Mouse (Mus musculus) kidney, postnatal 25 days (tissue): ENCODE data around the gene Iffo1.
A peak's percentile ranks its signal among the peaks of the same experiment; 100 is the strongest.
"Not testable (repeated sequence)": the region's sequence is repeated elsewhere in the genome, so short reads cannot be mapped to it uniquely, and the experiment has no call there.

Experiments used
- DNase-seq, 2 experiments: peaks; one replicate each; pipeline ENCODE4 v3.0.0; 2021; ENCODE audit warnings: mixed read lengths in 2 of 2

Iffo1 gene

DNA sequence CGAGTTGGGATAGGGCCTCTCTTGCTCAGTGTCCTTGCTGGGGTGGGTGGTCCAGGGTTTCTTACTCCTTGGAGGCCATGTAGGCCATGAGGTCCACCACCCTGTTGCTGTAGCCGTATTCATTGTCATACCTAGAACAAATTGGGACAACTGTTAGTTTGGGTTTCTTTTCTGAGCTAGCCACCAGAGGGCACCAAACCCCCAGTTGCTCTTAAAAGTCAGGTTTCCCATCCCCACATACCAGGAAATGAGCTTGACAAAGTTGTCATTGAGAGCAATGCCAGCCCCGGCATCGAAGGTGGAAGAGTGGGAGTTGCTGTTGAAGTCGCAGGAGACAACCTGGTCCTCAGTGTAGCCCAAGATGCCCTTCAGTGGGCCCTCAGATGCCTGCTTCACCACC is 16.9 kb downstream of the Iffo1 start:
- DNase-seq = peak in 1 of 2 experiments; percentile 76

DNA sequence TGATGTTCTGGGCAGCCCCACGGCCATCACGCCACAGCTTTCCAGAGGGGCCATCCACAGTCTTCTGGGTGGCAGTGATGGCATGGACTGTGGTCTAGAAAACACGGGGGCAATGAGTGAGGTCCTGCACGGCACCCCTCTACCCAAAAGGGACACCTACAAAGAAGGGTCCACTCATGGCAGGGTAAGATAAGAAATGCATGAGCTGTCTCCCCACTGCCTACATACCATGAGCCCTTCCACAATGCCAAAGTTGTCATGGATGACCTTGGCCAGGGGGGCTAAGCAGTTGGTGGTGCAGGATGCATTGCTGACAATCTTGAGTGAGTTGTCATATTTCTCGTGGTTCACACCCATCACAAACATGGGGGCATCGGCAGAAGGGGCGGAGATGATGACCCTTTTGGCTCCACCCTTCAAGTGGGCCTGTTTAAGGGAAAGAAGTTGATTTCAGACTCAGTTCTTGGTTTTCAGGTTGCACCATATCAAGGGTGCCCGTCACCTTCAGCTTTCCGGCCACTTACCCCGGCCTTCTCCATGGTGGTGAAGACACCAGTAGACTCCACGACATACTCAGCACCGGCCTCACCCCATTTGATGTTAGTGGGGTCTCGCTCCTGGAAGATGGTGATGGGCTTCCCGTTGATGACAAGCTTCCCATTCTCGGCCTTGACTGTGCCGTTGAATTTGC is 17.7 kb downstream of the Iffo1 start:
- not testable (repeated sequence) for DNase-seq

DNA sequence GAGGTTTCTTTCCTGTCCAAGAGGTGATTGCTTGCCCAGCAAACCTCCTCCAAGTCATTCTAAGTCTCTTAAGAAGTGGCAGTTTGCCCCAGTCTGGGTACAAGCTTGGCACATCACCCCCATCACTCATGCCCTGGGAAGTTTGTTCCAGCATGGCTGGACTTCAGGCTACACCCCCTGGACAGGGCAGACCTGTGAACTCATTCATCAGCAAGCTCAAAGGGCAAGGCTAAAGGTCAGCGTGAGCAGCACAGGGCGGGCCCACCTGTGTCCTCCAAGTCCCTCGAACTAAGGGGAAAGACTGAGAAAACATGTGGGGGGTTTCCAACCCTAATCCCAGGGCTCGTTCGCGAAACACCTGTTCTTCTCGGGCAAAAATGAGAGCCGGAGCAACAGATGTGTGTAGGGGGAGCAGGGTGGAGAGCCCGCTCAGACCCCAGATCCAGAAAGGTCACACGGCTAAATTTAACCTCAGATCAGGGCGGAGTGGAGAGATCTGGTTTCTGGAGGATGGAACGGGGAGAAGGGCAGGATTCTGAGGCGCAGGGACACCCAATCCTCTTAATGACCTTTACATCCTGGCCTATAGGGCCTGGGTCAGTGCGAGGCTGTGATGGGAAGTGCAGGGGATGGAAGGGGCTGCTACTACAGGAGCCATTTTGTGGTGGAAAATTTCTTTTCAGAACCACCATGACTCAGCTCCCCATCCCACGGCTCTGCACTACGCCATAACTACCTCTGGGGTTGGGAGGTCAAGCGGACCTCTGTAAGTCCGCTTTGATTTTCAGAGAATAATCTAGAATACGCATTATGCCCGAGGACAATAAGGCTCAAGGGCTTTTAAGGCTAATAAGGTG is 19.0 kb downstream of the Iffo1 start:
- peak; percentile 82 to 94 for DNase-seq

DNA sequence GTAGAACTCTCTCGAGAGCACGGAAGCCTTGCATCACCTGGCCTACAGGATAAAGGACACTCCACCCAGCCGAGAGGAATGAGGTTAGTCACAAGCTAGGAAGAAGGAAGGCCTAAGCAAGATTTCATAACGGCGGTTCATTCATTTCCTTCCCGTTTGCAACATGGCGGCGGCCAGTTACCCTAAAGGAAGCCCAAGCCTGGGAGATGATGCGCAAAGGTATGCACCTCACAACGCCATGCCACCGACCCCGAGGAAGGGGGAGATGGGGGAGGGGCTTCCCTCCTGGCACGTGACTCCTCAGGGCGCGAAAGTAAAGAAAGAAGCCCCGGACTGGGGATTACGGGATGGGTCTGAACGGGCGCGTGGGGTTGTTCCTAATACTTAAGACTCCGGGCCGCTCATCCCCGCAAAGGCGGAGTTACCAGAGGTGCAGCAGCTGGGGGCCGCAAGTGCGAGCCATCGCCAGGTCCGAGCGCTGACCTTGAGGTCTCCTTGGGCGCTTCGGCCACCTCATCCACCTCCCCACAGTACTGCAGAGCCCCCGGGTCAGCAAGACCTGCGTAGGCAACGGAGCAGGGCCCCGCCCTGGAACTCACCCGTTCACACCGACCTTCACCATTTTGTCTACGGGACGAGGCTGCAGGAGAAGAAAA is 19.8 kb downstream of the Iffo1 start:
- DNase-seq = peak; percentile 59 to 84

DNA sequence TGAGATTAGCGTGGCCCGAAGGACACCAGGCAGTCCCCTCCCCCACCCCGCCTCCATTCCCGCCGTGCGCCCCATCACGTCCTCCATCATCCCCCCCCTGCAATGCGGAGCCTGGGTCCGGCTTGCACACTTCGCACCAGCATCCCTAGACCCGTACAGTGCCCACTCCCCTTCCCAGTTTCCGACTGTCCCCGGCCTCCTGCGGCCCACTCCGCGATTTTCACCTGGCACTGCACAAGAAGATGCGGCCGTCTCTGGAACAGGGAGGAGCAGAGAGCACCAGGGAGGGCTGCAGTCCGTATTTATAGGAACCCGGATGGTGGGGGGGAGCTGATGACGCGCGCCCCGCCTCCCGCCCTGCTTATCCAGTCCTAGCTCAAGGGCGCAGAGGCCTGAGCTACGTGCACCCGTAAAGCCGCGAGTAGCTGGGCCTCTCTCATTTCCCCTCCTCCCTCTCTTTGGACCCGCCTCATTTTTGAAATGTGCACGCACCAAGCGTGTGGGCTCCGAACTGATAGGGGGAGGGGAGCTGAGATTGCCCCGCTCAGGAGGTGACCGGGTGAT is 20.4 kb downstream of the Iffo1 start:
- DNase-seq = peak; percentile 98 to 99

DNA sequence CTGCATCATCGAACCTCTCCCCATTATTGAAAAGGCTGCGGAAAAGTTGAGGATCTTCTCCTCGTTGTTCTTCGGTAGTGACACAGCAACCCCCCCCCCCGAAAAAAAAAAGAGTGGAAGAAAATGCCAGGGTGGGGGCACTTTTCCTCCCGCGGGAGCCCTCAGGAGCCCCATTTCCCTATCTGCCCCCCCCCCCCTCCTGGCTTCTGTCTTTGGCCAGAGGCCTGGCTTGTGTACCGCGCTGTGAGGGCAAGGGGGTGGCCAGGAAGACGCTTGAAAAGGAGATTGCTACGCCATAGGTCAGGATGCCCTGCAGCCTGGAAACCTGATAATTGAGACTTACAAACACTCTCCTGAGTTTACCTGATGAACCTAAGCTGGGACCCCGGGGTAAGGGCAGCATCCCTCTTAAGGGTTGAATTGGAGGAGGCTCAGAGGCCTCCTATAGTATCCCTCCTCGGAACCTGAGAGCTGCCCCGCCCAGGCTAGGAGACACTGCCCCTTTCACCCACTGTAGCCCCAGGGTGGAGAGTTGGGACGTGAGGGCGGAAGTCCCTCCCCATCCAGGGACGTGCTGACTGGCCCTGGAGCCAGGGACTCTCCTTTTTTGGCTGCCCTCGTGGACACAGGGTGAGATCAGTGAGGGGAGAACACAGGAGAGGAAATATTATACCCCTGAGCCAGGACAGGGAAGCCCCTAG is 21.2 kb downstream of the Iffo1 start, which contains the start of gene Gapdh:
Gene Gapdh (minus strand): TSS at position 417 of the 701 bp plus-strand sequence.
- DNase-seq = peak; percentile 85 to 95

DNA sequence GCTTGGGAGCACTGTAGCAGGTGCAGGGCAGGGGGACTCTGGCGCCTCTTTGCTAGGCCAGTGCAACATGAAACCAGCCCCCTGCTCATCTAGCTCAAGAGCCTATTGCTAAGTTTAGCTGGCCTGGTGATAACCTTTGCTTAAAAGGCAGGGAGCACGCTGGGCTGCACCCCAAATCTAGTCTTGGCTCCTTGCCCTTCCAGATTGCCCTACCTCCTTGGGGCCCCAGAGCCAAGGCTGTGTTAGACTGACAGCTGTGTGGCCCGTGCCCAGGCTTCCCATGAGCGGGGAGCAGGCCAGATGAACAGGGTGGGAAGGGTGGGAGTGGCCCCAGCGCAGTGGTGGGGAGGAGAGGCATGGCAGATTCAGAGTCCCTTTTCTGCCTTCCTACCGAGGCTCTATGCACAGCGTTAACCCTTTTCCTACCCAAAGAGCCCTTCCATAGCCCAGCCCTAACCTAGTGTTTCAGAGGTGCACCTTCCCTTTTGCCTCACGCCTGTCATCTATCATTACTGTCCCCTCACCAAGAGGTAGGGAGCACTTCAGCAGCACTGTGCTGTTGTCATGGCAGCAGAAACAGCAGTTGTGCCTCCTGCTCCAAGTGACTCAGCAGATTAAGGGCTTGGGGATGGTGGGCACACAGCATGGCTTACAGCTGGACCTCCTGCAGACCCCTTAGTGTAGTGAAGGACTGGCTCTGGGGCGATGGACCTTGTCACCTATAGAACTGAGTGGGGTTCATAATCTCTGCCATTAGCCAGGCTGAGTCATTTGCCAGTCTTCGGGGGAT is 22.0 kb downstream of the Iffo1 start:
- peak in 1 of 2 experiments; percentile 22 for DNase-seq

DNA sequence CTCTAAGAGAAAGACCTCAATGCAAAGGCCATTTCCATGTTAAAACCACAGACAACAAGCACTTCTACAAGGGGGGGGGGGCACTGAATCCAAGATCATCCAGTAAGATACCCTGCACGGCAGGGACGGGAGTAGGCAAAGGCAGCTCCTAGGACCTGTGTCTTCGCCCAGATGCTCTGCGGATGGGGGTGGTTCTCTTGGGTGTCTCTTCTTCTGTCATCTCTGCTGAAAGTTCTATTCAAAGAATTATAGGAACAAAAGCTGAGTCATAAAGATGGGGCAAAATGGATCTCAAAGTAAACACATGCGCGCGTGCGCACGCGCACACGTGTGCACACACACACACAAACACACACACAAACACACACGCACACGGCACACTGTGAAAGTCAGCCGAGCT is 23.0 kb downstream of the Iffo1 start:
- DNase-seq = no peak

DNA sequence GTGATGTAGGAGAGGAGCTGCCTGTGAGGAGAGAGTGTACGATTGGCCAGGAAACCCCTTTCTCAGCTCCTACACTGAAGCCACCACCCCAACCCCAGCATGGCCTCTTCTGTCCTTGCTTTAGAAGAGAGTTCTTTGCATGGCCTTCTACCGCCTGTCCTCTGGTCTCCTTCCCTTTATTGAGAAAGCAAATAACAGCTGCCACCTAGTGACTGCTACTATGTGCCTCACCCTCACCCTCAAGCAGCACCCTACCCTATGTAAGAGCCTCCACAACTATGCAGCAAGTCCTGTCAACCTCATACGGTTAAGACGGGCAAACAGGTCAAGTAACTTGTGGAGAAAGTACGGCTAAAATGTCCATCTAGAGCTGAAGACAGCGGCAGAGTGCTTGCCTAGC is 25.2 kb downstream of the Iffo1 start:
- no peak for DNase-seq

DNA sequence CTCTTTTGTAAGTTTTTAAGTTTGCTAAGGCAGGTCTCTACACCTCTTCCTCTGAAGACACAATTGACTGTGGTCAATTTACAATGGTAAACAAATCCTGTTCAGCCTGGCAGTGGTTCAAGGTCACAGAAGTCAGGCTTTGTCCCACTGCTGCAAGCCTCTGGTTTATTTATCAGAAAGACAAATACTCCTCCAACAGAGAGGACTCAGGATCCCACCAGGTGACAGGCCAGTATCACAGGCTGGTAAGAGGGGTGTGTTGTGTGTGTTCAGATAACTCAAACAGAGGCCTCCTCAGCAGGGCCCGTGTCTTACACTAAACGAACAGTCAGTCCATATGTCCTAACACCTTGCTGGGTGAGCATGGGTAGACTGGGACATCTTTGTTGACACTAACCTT is 27.4 kb downstream of the Iffo1 start:
- DNase-seq = no peak

DNA sequence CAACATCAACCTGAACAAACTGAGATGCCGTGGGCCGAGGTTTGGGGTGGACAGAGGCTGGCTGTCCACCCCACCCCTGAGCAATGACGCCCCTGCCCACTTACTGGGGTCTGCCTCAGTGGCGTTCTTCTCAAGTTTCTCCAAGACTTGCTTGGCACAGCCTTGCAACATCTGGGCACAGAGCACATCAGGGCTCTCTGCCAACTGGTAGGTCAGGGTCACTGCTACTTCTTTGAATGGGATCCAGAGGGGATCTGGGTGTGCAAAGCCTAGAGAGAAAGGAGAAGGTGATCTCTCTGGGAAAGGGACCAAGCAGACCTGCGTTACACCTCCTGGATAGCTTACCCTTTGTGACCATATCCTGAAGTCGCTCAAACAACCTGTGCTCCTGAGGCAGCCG is 28.2 kb downstream of the Iffo1 start:
- no peak for DNase-seq

DNA sequence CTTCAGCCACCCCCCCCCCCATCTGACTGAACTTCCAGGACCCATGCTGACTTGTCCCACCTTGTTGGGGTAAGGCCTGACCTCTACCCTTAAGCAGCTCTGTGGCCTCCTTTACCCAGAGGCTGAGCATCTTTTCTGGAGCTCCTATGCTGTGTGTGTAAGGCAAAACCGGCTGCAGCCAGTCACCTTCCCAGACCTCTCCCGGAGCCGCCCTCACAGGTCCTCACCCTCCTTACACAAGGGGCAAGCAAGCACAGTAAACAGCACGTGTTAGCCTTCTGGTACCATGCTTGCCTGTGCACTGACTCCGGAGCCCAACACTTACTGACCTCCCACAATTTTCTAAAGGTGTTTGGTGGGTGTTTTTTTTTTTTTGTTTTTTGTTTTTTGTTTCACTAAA is 30.4 kb downstream of the Iffo1 start:
- DNase-seq = no peak

DNA sequence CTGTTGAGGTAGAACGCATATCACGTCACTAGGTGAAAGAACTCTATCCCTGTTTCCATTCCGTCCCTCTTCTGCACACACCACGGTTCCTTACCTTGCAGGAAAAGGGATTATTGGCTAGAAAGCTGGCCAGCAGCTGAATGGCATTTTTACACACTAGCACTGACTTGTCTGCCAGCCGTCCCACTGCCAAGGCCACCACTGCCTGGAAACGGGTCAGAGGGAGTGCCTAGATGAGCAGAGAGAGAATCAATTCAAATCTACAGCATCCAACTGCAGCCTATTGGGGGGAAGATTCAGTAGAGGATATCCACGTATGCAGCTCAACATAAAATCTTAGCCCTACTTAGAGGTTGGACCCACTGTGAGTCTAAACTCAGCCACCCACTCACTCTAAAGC is 34.6 kb downstream of the Iffo1 start:
- DNase-seq = no peak

DNA sequence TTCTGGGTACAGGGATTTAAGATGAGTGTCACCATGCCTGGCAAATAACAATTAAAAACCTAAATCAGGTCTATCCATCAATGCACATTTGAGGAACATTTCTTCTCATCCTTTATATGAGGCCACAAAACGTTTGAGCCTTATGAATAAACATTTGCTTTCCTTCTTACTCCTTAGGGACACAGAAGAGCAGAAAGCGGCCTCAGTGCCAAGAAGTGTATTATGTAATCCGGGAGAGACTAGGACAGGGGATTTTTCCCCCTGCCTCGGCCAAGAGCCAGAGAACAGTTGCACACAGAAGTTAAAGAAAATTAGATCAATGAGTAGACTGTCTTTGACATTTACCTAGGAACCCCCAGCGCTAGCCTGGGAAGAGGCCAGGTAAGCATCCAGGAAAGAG is 37.1 kb downstream of the Iffo1 start:
- peak in 1 of 2 experiments; percentile 25 for DNase-seq

DNA sequence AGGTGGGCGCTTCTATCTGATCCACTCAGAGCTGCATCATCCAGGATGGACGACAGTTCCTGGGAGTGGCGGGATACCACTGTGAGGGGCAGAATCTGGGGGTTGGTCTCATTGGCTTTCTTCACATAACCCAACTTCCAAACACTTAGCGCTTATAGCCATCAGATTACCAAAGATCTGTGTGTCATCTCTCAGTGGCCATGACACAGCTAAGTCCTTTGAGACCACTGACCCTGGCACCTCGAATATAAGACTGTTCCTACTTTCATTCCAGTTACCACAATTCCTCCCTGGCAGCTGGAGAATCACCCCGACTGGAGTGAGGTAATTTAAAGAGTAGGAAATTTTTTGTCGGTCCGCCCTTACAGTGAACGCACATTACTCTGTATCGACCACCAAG is 41.2 kb downstream of the Iffo1 start:
- no peak for DNase-seq

DNA sequence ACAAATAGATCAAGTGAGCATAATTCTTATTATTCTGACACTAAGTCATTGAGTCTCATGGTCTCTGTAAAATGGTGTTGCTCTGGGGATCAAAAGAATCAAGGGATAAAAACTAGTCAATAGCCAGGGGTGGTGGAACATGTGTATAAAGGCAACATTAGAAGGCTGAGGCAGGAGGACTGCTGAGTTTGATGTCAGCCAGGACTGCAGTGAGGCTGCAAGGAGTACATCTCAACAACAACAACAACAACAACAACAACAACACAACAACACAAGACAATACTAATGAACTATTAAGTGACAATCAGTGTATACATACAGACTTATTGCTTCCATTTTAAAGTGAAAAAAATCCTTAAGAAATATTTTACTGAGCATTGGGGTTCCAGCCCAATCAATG is 45.8 kb downstream of the Iffo1 start:
- DNase-seq = no peak

DNA sequence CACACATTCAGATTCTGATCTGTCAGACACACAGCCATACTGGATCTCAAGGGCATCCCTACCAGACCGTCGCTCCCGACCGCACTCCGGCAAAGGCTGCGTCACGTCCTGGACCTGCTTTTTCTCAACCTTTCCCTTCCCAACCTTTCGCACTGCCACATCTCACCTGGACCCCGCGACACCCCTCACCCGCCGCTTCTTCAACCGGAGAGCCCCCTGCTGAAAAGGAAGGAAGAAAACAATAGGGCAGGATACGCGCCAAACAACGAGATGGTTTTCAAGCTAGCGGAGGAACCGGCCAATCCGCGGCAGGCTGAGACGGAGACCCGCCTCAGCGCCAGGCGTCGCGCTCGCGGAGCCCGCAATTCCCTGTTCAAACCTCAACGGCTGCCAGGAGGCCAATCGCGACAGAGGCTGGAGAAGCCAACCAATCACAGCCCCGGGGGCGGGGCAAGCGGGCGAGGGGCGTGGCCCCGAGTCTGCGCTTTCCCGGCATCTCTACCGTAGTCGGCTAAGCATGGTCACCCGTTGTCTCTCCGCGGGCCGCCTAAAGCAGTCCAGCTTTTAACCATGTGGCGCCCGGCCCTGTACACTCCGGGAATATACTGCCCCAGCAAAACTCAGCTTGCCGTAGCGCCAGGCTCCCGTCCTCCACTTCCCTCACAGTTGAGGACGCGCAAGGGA is 46.4 kb downstream of the Iffo1 start, which contains the start of the genes Ncapd2 and Mrpl51:
Gene Ncapd2 (minus strand): TSS at position 370 of the 684 bp plus-strand sequence.
Gene Mrpl51 (plus strand): TSS at position 470 of the 684 bp plus-strand sequence.
- peak; percentile 99 for DNase-seq

DNA sequence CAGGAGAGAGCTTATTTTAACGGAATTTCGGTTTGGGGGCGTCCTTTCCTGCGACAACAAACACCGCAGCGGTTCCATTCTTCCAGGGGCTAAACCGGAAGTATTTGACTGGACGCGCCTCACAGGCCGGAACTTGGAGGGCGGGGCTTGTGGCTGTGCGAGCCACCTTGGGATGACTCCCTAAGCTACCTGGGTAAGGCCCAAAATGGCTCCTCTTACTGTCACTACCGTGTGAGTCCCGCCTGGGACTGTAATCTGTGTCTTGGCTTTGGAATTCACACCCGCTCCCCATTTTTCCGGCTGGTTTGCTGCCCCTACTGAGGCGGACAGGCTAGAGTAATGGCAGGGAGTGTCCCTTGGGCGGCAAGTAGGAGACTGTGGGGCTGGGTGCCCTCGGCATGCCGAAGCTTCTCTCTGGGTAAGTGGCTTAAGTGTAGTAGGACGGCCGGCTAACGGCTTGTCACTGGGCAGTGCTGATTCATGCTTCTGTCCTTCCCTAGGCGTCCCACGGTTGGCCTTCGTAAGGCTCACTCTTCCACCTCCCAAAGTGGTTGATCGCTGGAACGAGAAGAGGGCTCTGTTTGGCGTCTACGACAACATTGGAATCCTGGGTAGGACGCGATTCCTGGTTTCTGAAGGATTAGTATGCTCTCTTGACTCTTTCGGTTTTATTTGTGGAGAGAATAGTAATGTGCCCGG is 47.1 kb downstream of the Iffo1 start:
- peak; percentile 95 to 97 for DNase-seq

DNA sequence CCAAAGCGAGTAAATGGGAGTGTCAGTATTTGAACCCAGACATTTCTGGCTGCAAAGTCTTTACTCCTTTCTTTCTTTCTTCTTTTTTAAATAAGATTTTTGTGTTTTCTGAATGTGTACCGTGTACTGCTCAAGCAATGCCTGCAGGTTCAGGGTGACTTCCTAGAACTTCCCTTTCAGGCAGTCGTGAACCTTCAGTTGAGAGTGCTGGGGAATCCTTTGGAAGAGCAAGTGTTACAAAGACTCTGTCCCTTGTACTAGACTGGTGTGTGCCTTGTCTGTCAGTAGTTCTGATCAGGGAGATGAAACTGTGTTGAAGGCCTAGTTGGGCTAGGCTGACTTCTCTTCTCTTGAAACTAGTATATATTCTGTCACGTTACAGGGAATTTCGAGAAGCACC is 47.8 kb downstream of the Iffo1 start:
- no peak for DNase-seq

DNA sequence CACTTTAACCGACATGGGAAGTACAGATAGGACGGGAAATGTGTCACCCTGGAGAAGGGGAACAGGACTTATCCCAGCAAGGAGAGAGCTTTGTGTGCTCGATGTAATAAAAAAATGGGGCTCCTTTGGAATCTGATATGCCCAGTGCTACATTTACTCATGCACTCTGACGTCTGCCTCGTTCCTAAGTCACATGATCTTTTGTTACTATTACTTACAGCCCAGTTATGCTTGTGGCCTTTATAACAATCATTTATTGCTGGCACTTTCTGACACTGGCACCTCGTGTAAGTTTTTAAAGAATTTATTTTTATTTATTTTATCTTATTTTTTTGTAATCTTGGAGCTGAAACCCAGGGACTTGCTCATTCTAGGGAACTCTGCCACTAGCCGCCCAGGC is 48.3 kb downstream of the Iffo1 start:
- DNase-seq = no peak
